Mouse (Mus musculus) midbrain, embryonic 15.5 days (tissue): ENCODE measurements around the gene Plpp7. TPM values are rescaled to one million over a fixed set of nuclear protein-coding genes. Genes with fewer than 3 reads are reported as not detected.

Experiments used
- ATAC-seq: fragments of 200-750 bp; cut with Nextera tagmentation; replicated peaks from 2 replicates; pipeline ENCODE4 v1.8.0; 2017; ENCODE audit warnings: moderate TSS enrichment
- H3K27ac ChIP-seq: fragments of 300-500 bp; sonication (generic); 2 replicates; pipeline ENCODE4 v1.5.1; 2015; ENCODE audit warnings: mild to moderate bottlenecking, inconsistent platforms
- H3K27me3 ChIP-seq: fragments of 300-500 bp; sonication (generic); replicated peaks from 2 replicates; pipeline ENCODE4 v1.6.1; 2015; ENCODE audit warnings: inconsistent platforms
- H3K36me3 ChIP-seq: fragments of 300-500 bp; sonication (generic); replicated peaks from 2 replicates; pipeline ENCODE4 v1.6.1; 2015; ENCODE audit warnings: inconsistent platforms
- H3K4me1 ChIP-seq: fragments of 300-500 bp; sonication (generic); 2 replicates; pipeline ENCODE4 v1.6.1; 2015; ENCODE audit warnings: inconsistent platforms
- H3K4me2 ChIP-seq: fragments of 300-500 bp; sonication (generic); 2 replicates; pipeline ENCODE4 v1.6.1; 2015; ENCODE audit warnings: inconsistent platforms, mild to moderate bottlenecking, moderate library complexity
- H3K4me3 ChIP-seq: fragments of 300-500 bp; sonication (generic); 2 replicates; pipeline ENCODE4 v1.5.1; 2015; ENCODE audit warnings: mild to moderate bottlenecking, inconsistent platforms
- H3K9ac ChIP-seq: fragments of 300-500 bp; sonication (generic); 2 replicates; pipeline ENCODE4 v1.6.1; 2015; ENCODE audit warnings: mild to moderate bottlenecking, inconsistent platforms
- H3K9me3 ChIP-seq: fragments of 300-500 bp; sonication (generic); 2 replicates; pipeline ENCODE4 v1.6.1; 2016; ENCODE audit warnings: inconsistent platforms
- WGBS: fragments of 180-500 bp; shearing (Covaris S2); methylation state at CpG from one replicate; pipeline ENCODE4 v1.1.7; 2015; ENCODE audit warnings: mixed read lengths; 5-methylcytosine and 5-hydroxymethylcytosine counted together
- polyA plus RNA-seq: library from polyadenylated mRNA; unstranded; fragments of >200 nt; fragmentation: Nextera tagmentation; extraction: Ambion mirVana; gene quantifications from 2 replicates; pipeline ENCODE4 v1.2.1, GENCODE M21; 2015

Plpp7 gene
- polyA plus RNA-seq, 1 experiment from 2014 or later: 25.7 TPM

DNA sequence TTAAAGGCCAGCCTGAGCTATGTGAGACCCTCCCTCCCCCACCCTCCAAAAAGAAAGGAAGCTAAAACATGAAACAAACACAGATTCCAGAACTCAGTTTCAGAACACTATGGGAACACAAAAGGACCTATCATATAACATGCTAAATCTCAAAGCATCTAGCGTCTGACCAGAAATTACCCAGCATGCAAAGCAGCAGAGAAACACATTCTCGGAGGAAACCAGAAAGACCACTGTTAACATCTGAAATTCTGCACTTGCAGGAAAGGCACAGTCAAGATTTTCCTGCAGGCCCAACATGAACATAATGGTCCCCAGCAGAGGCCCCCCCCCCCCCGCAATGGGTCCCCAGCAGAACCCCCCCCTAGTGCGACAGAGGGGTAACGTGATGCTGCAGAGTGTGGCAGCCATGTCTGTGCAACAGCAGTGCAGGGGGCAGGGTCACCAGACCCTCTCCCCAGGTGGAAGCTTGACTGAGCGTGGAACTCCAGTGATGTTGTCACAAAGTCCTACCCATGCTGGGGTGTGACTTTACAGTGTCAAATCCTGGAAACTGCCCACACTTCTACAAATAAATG is 35.0 kb upstream of the Plpp7 start:
- no peaks in the 10 kb centered on the region for H3K36me3 ChIP-seq
- no peak for ATAC-seq
- no peaks in the 10 kb centered on the region for H3K9me3 ChIP-seq
- H3K4me1 ChIP-seq: no peaks in the 10 kb centered on the region
- H3K4me2 ChIP-seq: no peak overlapping the region
- H3K27ac ChIP-seq: no peak overlapping the region
- no peaks in the 10 kb centered on the region; the same call in none of the 2 replicates for H3K27me3 ChIP-seq
- no peak overlapping the region for H3K9ac ChIP-seq
- H3K4me3 ChIP-seq: no peak overlapping the region
- 74% methylated on average over 6 of the region's 6 CpGs for WGBS

DNA sequence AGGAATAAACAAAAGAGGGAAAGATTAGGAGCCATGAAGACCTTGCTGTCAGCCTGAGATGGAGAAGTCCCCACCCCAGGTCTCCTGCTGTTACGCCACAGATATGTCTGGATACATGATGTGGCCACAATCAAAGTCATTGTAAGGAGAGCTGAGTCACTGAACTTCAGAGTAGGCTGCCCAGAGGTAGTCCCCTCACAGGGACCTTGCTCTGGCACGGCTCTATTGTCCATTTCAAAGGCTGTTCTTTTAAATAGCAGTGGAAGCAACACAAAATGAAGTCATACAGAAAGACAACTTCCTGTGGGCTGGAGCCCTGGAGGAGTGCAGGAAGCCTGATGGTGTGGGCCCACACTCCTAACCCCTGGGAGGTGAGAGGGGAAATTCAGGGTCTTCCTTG is 34.1 kb upstream of the Plpp7 start:
- no peak for ATAC-seq
- Histone ChIP-seq H3K9ac (no peak overlapping the region), H3K4me3 (no peak overlapping the region), H3K4me2 (no peak overlapping the region), H3K27ac (no peak overlapping the region), H3K9me3 (no peaks in the 10 kb centered on the region), H3K4me1 (no peaks in the 10 kb centered on the region), H3K27me3 (no peaks in the 10 kb centered on the region; the same call in none of the 2 replicates), H3K36me3 (no peaks in the 10 kb centered on the region)
- WGBS: 76% methylated on average over 2 of the region's 2 CpGs

DNA sequence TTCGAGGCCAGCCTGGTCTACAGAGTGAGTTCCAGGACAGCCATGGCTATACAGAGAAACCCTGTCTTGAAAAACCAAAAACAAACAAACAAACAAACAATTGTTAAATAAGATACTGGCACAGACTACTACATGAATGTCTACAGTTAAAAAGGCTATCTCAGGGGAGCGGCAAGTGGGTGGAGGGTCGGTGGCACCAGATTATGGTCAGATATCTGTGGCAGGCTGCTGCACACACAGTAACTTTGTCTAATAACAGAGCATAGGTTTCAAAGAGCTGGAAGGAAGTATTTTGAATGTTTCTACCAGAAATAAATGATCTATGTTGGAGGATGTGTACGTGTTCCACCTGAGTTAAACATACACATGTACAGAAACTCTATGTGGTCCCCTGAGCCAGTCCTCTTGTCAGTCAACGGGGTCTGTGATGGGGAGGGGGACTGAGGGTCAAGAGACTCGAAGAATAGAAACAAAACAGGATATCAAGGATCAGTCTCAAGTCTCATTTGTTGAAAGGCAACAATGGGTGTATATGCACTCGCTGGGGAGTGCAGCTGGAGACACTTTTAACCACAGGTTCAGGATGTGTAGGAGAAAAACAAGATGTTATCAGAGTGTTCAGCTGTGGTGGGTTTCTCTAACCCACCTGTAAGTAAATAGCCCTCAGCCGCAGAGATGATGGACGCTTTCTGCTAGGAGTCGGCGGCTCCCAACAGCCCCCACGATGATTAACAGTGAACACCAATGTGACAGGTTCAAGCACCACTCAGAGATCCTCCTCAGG is 33.4 kb upstream of the Plpp7 start:
- H3K4me3 ChIP-seq: no peak overlapping the region
- H3K4me2 ChIP-seq: no peak overlapping the region
- no peaks in the 10 kb centered on the region for H3K9me3 ChIP-seq
- no peaks in the 10 kb centered on the region for H3K36me3 ChIP-seq
- H3K4me1 ChIP-seq: no peaks in the 10 kb centered on the region
- WGBS: 81% methylated on average over 12 of the region's 12 CpGs
- no peak for ATAC-seq
- no peak overlapping the region for H3K27ac ChIP-seq
- no peak overlapping the region for H3K9ac ChIP-seq
- no peaks in the 10 kb centered on the region; the same call in 1 of the 2 replicates for H3K27me3 ChIP-seq

DNA sequence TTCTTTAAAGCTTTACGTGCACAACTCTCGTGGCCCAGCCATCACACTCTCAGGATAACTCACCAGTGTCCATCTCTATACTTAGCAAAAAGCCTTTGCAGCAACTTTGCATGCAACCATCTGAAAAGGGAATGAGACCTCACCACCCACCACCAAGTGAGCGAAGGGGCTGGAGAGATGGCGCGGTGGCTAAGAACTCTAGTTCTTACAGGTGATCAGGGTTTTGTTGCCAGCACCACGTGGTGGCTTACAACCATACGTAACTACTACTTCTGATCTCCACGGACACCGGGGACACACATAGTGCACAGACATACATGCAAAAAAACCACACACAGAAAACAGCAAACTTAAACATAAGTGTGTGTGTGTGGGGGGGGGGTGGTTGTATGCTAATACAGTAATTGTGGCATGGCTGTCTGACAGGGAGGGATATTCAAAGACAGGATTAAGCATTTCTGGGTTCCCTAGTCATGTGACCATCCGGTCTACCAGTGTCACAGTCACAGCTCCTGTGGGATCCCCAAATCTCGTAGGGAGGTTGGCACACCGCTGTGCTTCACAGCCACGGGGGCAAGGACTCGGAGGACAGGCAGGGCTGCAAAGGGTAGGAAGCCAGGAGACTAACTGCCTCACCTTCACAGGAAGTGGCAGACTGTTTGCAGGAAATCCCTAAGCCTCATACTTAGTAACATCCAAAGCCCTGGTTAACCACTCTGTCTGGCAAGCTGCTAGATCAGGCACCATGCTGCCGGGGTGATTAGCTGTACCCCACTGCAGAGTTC is 32.5 kb upstream of the Plpp7 start:
- Histone ChIP-seq H3K27ac (no peak overlapping the region), H3K4me1 (no peaks in the 10 kb centered on the region), H3K36me3 (no peaks in the 10 kb centered on the region), H3K9ac (no peak overlapping the region), H3K4me3 (no peak overlapping the region), H3K9me3 (no peaks in the 10 kb centered on the region), H3K4me2 (no peak overlapping the region), H3K27me3 (no peaks in the 10 kb centered on the region)
- ATAC-seq: no peak
- 86% methylated on average over 15 of the region's 15 CpGs for WGBS

DNA sequence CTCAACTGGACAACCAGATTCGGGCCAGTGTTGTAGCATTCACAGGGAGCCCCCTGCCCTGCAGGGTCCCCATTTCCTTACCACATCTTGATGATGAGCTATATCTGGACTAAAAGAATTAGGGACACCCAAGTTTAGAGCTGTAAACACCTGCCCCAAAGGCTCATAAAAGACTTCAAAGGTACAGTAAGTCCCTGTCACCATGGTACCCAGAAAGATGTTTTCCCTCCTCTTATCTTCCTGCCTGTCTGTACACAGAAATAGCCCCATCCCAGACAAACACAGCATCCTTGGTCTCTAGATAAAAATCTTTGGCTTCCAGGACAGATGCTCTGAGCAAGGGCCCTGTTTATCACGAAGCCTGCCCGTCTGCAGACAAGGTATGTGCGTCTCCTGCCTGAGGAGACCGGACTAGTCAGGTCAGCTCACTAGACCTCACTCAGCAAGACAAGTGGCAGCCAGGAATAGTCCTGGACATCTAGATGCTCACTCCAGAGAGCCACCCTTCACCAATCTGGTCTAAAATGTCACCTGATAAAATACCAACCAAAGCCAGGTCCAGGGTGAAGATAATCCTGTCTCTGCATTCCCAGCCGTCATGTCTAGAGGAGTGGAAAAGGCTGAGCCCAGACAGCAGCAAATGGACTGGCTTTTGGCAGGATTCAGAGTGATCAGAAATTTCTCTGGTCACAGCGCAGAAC is 31.7 kb upstream of the Plpp7 start:
- H3K4me2 ChIP-seq: no peak overlapping the region
- no peak overlapping the region for H3K9ac ChIP-seq
- no peak for ATAC-seq
- H3K27me3 ChIP-seq: no peaks in the 10 kb centered on the region
- H3K27ac ChIP-seq: no peak overlapping the region
- 85% methylated on average over 7 of the region's 7 CpGs for WGBS
- no peaks in the 10 kb centered on the region for H3K36me3 ChIP-seq
- H3K9me3 ChIP-seq: no peaks in the 10 kb centered on the region
- H3K4me3 ChIP-seq: no peak overlapping the region
- H3K4me1 ChIP-seq: no peaks in the 10 kb centered on the region

DNA sequence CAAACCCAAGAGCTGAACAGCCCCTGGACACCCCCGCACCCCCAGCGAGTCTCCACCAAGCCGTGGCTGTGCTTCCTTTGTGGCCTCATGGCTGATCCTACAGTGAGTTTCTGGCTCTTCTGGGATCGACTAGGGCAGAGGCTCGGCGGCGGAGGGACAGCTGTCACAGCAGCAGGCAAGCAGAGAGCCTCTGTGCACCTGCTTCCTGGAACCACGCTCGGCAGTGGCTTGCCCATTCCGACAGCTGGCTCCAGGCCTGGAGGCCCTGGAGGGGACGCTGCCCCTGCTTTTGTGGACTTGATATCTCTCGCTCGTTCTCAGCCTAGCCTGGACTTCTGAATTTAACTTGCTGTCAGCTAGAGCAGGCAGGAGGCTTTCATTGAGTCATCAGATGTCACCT is 30.4 kb upstream of the Plpp7 start:
- H3K9ac ChIP-seq: no peak overlapping the region
- no peak overlapping the region for H3K4me2 ChIP-seq
- ATAC-seq: no peak
- no peaks in the 10 kb centered on the region for H3K9me3 ChIP-seq
- 60% methylated on average over 13 of the region's 13 CpGs for WGBS
- H3K4me3 ChIP-seq: no peak overlapping the region
- no peaks in the 10 kb centered on the region for H3K36me3 ChIP-seq
- H3K27ac ChIP-seq: no peak overlapping the region
- H3K4me1 ChIP-seq: no peaks in the 10 kb centered on the region
- no peaks in the 10 kb centered on the region for H3K27me3 ChIP-seq

DNA sequence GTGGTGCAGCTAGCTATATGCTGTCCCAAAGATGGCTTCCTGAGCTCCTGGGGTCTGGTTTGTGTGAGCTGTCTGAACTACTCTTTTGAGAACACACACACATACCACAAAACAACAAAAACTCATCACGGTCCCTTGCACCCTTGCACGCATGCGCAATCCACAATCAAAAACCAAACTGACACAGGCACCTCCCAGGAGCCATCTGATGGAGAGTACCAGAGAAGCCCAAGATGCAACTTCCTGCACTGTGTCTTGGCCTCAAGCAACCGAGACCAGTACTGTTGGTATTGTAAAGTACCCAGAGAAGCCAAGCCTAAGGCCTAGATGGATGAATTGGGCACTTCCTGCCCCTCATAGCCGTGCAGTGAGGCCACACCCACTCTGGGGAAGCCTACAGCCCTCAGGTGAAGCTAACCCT is 29.9 kb upstream of the Plpp7 start:
- ATAC-seq: no peak
- 84% methylated on average over 5 of the region's 5 CpGs for WGBS
- H3K9me3 ChIP-seq: no peaks in the 10 kb centered on the region
- no peaks in the 10 kb centered on the region for H3K4me1 ChIP-seq
- no peak overlapping the region for H3K27ac ChIP-seq
- H3K9ac ChIP-seq: no peak overlapping the region
- H3K27me3 ChIP-seq: no peaks in the 10 kb centered on the region
- H3K4me2 ChIP-seq: no peak overlapping the region
- H3K4me3 ChIP-seq: no peak overlapping the region
- H3K36me3 ChIP-seq: no peaks in the 10 kb centered on the region

DNA sequence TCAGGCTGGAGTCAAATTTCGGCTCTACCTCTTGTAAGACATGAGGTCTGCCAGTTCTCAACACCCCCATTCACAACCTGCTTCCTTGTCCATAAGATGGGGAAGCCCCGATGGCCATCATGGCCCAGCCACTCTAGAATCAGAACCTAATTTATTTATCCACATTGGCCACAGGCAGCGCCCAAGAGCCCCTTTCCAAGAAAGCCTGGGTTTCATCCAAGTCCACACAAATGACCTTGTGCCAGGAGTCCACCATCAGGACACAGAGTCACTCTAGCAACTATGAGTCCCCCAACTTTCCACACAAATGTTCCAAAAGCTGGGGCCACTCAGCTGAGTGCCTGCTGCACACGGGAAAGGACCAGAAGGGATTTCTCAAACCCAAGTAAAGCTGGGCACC is 29.3 kb upstream of the Plpp7 start:
- H3K27me3 ChIP-seq: no peaks in the 10 kb centered on the region
- ATAC-seq: no peak
- 77% methylated on average over 4 of the region's 4 CpGs for WGBS
- no peaks in the 10 kb centered on the region for H3K4me1 ChIP-seq
- no peak overlapping the region for H3K9ac ChIP-seq
- H3K9me3 ChIP-seq: no peaks in the 10 kb centered on the region
- H3K4me2 ChIP-seq: no peak overlapping the region
- H3K36me3 ChIP-seq: no peaks in the 10 kb centered on the region
- H3K4me3 ChIP-seq: no peak overlapping the region
- H3K27ac ChIP-seq: no peak overlapping the region

DNA sequence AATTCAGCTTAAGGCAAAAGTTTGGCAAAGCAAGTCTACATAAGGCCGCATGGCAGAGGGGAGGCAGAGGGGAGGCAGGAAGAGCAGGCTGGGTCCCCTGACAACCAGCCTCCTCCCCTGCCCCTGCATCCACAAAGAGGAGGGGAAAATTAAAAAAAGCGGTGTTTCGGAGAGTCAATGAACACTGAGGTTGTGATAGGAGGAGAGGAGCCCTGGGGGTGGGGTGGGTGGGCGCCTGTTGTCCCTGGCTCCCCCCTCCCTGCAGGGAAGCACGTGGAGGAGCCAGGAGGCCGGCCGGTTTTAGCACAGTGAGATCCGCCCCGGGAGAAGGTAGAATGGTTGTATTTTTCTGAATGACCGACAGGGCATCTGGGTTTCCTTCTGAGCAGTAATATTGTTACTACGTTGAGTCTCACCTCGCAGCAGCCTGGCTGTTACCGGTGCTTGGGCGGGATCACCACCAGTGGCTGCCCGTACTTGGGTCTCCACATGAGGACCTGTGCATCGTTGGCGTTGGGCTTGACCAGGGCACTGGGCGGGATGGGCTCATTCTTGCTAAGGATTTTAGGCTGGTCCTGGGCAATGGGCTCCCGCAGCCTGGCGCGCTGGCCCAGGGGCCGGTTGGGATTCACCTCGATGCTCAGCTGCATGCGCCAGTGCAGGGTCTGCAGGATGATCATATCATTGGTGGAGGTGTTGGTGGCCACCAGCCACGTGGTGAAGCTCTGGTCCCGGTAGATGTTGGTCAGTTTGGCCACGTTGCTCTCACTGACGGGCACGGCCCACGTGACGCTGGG is 26.3 kb upstream of the Plpp7 start:
- Histone ChIP-seq H3K4me2 (no peak overlapping the region), H3K4me3 (no peak overlapping the region)
- WGBS: 57% methylated on average over 29 of the region's 31 CpGs

DNA sequence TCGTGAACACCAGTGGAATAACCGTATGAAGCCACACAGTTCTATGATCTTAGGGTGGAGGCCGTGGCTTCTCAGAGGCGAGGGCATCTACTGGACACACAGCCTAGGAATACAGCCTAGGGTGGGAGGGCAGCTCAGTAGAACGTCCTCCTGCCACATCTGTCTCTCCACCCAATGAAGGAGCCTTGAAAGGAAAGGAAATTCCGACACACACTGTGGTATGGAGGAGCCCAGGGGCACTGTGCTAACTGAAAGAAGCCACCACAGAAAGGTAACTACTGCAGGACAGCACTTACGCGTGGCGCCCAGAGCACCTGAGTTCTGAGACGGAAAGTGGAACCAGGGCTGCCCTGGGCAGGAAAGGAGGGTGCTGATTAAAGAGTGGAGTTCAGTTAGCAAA is 24.6 kb upstream of the Plpp7 start:
- Histone ChIP-seq H3K4me3 (no peak overlapping the region), H3K27me3 (no peaks in the 10 kb centered on the region), H3K4me1 (no peaks in the 10 kb centered on the region), H3K27ac (no peak overlapping the region), H3K9me3 (no peaks in the 10 kb centered on the region), H3K4me2 (no peak overlapping the region), H3K36me3 (no peaks in the 10 kb centered on the region), H3K9ac (no peak overlapping the region)
- WGBS: 92% methylated on average over 10 of the region's 10 CpGs
- ATAC-seq: no peak

More for the DNA sequence above, 26.3 kb upstream of the Plpp7 start:
- H3K4me1 ChIP-seq: no peaks in the 10 kb centered on the region
- no peak overlapping the region for H3K27ac ChIP-seq
- ATAC-seq: no peak
- H3K36me3 ChIP-seq: no peaks in the 10 kb centered on the region
- H3K9ac ChIP-seq: no peak overlapping the region
- no peaks in the 10 kb centered on the region for H3K9me3 ChIP-seq
- no peaks in the 10 kb centered on the region for H3K27me3 ChIP-seq

DNA sequence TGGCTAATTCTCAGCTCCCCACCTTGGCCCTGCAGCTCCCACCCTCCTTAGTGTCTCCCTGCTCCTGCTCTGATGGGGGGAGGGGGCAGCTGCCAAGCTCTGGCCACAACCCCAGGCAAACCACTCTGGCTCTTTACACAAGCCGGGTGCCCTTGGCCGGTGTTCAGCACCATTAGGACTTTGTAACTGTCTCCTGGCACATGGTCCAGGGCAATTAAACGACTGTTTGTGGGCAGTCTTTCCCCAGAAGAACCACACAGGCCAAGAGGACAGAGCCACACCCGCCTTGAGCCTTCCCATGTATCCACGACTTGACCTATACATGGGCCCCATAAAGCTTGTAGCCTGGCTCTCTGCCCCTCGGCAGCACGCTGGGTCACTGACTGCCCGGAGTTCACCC is 20.9 kb upstream of the Plpp7 start:
- H3K4me1 ChIP-seq: no peaks in the 10 kb centered on the region
- no peak overlapping the region for H3K27ac ChIP-seq
- H3K9me3 ChIP-seq: no peaks in the 10 kb centered on the region
- H3K27me3 ChIP-seq: no peaks in the 10 kb centered on the region
- H3K4me2 ChIP-seq: no peak overlapping the region
- 79% methylated on average over 8 of the region's 8 CpGs for WGBS
- no peak overlapping the region for H3K4me3 ChIP-seq
- ATAC-seq: no peak
- no peak overlapping the region for H3K9ac ChIP-seq
- H3K36me3 ChIP-seq: no peaks in the 10 kb centered on the region
